Mouse (Mus musculus): ENCODE results near the gene Rmi1.
"Not testable (repeated sequence)": the region's sequence is repeated elsewhere in the genome, so short reads cannot be mapped to it uniquely, and the experiment has no call there.

GRCm38 (mm10) chr13:58365179-58365578 lies 36.9 kb upstream of the Rmi1 start:
- not testable (repeated sequence) for TF ChIP-seq CTCF (IDR thresholded peaks at IDR 0.05; ENCODE audit: low read depth, low read length); POLR2A (IDR thresholded peaks at IDR 0.05; ENCODE audit: extremely low read depth, insufficient read depth, low read length)
